Mouse (Mus musculus): ENCODE measurements around the gene Agpat1. TPM values are rescaled to one million over a fixed set of nuclear protein-coding genes. Genes with fewer than 3 reads are reported as not detected.

Agpat1 gene
- polyA plus RNA-seq, 1 experiment from 2014 or later, result 45.7 TPM

GRCm38 (mm10) chr17:34567311-34567710, 36.8 kb upstream of the Agpat1 start:
- WGBS, result 63% methylated on average over 9 of the region's 9 CpGs
- no peak overlapping the region for H3K4me2 ChIP-seq
- peaks cover 4% of the 10 kb centered on the region; the same call in 1 of the 2 replicates for H3K27me3 ChIP-seq
- no peaks in the 10 kb centered on the region for H3K9me3 ChIP-seq (replicated peaks)
- ATAC-seq (replicated peaks; ENCODE audit: insufficient number of reproducible peaks, insufficient read depth, low FRiP score, low read depth), result no peak
- H3K27ac ChIP-seq, result no peak overlapping the region
- H3K36me3 ChIP-seq, result no peaks in the 10 kb centered on the region
- no peak overlapping the region for H3K4me3 ChIP-seq
- no peak overlapping the region for H3K9ac ChIP-seq
- H3K4me1 ChIP-seq (replicated peaks), result peaks cover 13% of the 10 kb centered on the region

DNA sequence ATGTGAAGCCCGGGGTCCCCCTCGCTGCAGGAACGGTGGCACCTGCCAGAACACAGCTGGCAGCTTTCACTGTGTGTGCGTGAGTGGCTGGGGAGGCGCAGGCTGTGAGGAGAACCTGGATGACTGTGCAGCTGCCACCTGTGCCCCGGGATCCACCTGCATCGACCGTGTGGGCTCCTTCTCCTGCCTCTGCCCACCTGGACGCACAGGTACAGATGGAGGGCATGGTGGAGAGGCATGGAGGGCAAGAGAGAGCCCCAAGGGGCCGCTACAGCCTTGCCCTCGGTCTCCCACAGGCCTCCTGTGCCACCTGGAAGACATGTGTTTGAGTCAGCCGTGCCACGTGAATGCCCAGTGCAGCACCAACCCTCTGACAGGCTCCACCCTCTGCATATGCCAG, 35.6 kb upstream of the Agpat1 start:
- no peak for ATAC-seq (replicated peaks; ENCODE audit: insufficient number of reproducible peaks, insufficient read depth, low FRiP score, low read depth)
- H3K27ac ChIP-seq, result no peak overlapping the region
- no peak overlapping the region for H3K4me3 ChIP-seq
- no peaks in the 10 kb centered on the region for H3K36me3 ChIP-seq
- peaks cover 4% of the 10 kb centered on the region; the same call in 1 of the 2 replicates for H3K27me3 ChIP-seq
- WGBS, result 75% methylated on average over 13 of the region's 13 CpGs
- no peaks in the 10 kb centered on the region for H3K9me3 ChIP-seq (replicated peaks)
- no peak overlapping the region for H3K9ac ChIP-seq
- peaks cover 13% of the 10 kb centered on the region for H3K4me1 ChIP-seq (replicated peaks)
- no peak overlapping the region for H3K4me2 ChIP-seq

GRCm38 (mm10) chr17:34569919-34570318, 34.1 kb upstream of the Agpat1 start:
- 73% methylated on average over 4 of the region's 4 CpGs for WGBS
- ATAC-seq (replicated peaks; ENCODE audit: insufficient number of reproducible peaks, insufficient read depth, low FRiP score, low read depth), result no peak
- no peak overlapping the region for H3K4me2 ChIP-seq
- H3K4me3 ChIP-seq, result no peak overlapping the region
- H3K27me3 ChIP-seq, result peaks cover 4% of the 10 kb centered on the region; the same call in 1 of the 2 replicates
- no peaks in the 10 kb centered on the region for H3K9me3 ChIP-seq (replicated peaks)
- H3K9ac ChIP-seq, result no peak overlapping the region
- 0 out of 2 replicates have a peak, but pooled peaks cover 2% of the 10 kb centered on the region for H3K4me1 ChIP-seq (replicated peaks)
- H3K27ac ChIP-seq, result no peak overlapping the region
- no peaks in the 10 kb centered on the region for H3K36me3 ChIP-seq

- H3K4me1 ChIP-seq (replicated peaks), result no peaks in the 10 kb centered on the region
- no peak overlapping the region for H3K4me2 ChIP-seq
- H3K36me3 ChIP-seq, result no peaks in the 10 kb centered on the region
- H3K9ac ChIP-seq, result no peak overlapping the region
- no peak overlapping the region for H3K27ac ChIP-seq
- 23% methylated on average over 5 of the region's 5 CpGs for WGBS
- ATAC-seq (replicated peaks; ENCODE audit: insufficient number of reproducible peaks, insufficient read depth, low FRiP score, low read depth), result no peak
- H3K27me3 ChIP-seq, result peaks cover 4% of the 10 kb centered on the region; the same call in 1 of the 2 replicates
- no peaks in the 10 kb centered on the region for H3K9me3 ChIP-seq (replicated peaks)
- H3K4me3 ChIP-seq, result no peak overlapping the region
Observed at GRCm38 (mm10) chr17:34571875-34572274, 32.2 kb upstream of the Agpat1 start.

- ATAC-seq (replicated peaks; ENCODE audit: insufficient number of reproducible peaks, insufficient read depth, low FRiP score, low read depth), result no peak
- Histone ChIP-seq H3K9ac (no peak overlapping the region), H3K4me2 (no peak overlapping the region), H3K4me1 (replicated peaks) (no peaks in the 10 kb centered on the region), H3K36me3 (no peaks in the 10 kb centered on the region), H3K27ac (no peak overlapping the region), H3K27me3 (peaks cover 2% of the 10 kb centered on the region; the same call in 1 of the 2 replicates), H3K4me3 (no peak overlapping the region), H3K9me3 (replicated peaks) (no peaks in the 10 kb centered on the region)
- WGBS, result 20% methylated on average over 15 of the region's 15 CpGs
Observed at GRCm38 (mm10) chr17:34572361-34572760, 31.7 kb upstream of the Agpat1 start.

DNA sequence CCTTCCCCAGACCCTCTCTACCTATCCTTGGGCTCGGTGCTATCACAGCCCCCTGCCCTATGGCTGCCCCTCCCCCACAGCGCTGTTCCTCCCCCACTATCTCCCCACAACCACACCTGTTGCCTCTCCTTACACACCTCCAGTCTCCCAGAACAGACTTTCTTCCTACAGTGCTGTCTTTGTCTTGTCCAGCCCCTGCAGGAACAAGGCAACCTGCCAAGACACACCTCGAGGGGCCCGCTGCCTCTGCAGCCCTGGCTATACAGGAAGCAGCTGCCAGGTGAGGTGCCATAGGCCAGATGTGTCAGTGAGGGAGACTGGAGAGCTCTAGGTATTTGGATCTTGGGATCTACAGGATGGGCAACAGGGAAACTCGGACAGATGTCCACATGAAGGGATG, 27.5 kb upstream of the Agpat1 start:
- H3K9me3 ChIP-seq (replicated peaks), result no peaks in the 10 kb centered on the region
- H3K36me3 ChIP-seq, result no peaks in the 10 kb centered on the region
- no peaks in the 10 kb centered on the region for H3K27me3 ChIP-seq
- H3K9ac ChIP-seq, result no peak overlapping the region
- WGBS, result 58% methylated on average over 5 of the region's 5 CpGs
- H3K4me1 ChIP-seq (replicated peaks), result no peaks in the 10 kb centered on the region
- no peak overlapping the region for H3K4me3 ChIP-seq
- no peak overlapping the region for H3K4me2 ChIP-seq
- ATAC-seq (replicated peaks; ENCODE audit: insufficient number of reproducible peaks, insufficient read depth, low FRiP score, low read depth), result no peak
- H3K27ac ChIP-seq, result no peak overlapping the region

DNA sequence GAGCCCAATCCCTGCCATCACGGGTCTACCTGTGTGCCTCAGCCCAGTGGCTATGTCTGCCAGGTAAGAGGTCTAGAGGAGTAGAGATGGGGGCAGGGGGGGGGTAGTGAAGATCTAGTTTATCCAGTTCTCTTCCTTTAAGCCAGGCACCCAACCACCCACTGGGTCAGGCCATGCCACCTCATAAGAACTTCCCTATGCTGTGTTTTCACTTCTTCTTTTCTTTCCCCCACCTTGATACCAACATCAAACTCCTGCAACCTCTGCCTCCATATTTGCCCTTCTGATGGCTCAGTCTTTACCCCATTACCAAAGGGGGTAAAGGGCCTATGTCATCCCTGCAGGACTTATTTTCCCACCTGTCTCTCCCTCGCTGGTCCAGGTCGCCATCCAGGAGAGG, 26.0 kb upstream of the Agpat1 start:
- no peaks in the 10 kb centered on the region for H3K9me3 ChIP-seq (replicated peaks)
- 91% methylated on average over 3 of the region's 3 CpGs for WGBS

DNA sequence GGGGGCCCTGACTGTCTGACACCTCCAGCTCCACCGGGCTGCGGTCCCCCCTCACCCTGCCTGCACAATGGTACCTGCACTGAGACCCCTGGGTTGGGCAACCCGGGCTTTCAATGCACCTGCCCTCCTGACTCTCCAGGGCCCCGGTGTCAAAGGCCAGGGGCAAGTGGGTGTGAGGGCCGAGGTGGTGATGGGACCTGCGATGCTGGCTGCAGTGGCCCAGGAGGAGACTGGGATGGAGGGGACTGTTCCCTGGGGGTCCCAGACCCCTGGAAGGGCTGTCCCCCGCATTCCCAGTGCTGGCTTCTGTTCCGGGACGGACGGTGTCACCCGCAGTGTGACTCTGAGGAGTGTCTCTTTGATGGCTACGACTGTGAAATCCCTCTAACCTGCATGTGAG, 21.5 kb upstream of the Agpat1 start:
- 76% methylated on average over 12 of the region's 12 CpGs for WGBS
- no peaks in the 10 kb centered on the region for H3K9me3 ChIP-seq (replicated peaks)
- no peak overlapping the region for H3K4me3 ChIP-seq
- H3K27ac ChIP-seq, result no peak overlapping the region
- no peaks in the 10 kb centered on the region for H3K36me3 ChIP-seq
- no peak overlapping the region for H3K4me2 ChIP-seq
- ATAC-seq (replicated peaks; ENCODE audit: insufficient number of reproducible peaks, insufficient read depth, low FRiP score, low read depth), result no peak
- peaks cover 13% of the 10 kb centered on the region for H3K4me1 ChIP-seq (replicated peaks)
- H3K27me3 ChIP-seq, result peaks cover 3% of the 10 kb centered on the region; the same call in 1 of the 2 replicates
- no peak overlapping the region for H3K9ac ChIP-seq

More for the DNA sequence above, 26.0 kb upstream of the Agpat1 start:
- Histone ChIP-seq H3K4me2 (no peak overlapping the region), H3K36me3 (no peaks in the 10 kb centered on the region), H3K27ac (no peak overlapping the region), H3K27me3 (no peaks in the 10 kb centered on the region), H3K4me1 (replicated peaks) (no peaks in the 10 kb centered on the region), H3K9ac (no peak overlapping the region), H3K4me3 (no peak overlapping the region)
- ATAC-seq (replicated peaks; ENCODE audit: insufficient number of reproducible peaks, insufficient read depth, low FRiP score, low read depth), result no peak

DNA sequence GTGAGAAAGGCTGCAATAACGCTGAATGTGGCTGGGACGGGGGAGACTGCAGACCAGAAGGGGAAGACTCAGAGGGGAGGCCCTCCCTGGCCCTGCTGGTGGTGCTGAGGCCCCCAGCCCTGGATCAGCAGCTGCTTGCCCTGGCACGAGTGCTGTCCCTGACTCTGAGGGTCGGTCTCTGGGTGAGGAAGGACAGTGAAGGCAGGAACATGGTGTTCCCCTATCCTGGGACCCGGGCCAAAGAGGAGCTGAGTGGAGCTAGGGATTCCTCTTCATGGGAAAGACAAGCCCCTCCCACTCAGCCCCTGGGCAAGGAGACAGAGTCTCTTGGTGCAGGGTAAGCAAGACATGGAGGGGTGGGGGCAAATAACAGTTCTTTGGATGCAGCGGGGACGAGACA, 20.7 kb upstream of the Agpat1 start:
- Histone ChIP-seq H3K27me3 (peaks cover 3% of the 10 kb centered on the region; the same call in 1 of the 2 replicates), H3K9ac (no peak overlapping the region), H3K36me3 (no peaks in the 10 kb centered on the region), H3K27ac (no peak overlapping the region), H3K4me1 (replicated peaks) (peaks cover 19% of the 10 kb centered on the region), H3K4me2 (no peak overlapping the region), H3K9me3 (replicated peaks) (no peaks in the 10 kb centered on the region), H3K4me3 (no peak overlapping the region)
- ATAC-seq (replicated peaks; ENCODE audit: insufficient number of reproducible peaks, insufficient read depth, low FRiP score, low read depth), result no peak
- WGBS, result 66% methylated on average over 7 of the region's 7 CpGs

DNA sequence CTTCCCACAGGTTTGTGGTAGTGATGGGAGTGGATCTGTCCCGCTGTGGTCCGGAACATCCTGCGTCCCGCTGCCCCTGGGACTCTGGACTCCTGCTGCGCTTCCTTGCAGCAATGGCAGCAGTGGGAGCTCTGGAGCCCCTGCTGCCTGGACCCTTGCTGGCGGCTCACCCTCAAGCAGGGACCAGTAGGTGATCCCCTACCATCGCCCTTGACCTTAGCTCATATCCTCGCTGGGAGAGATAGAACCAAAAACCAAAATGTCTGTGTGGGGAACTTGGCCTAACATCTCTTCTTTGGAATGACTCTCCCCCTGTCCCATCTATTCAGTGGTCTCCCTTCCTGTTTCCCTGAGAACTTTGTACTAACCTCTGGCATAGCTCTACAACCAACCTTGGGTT, 20.2 kb upstream of the Agpat1 start:
- Histone ChIP-seq H3K4me1 (replicated peaks) (peaks cover 23% of the 10 kb centered on the region), H3K9ac (no peak overlapping the region), H3K27me3 (peaks cover 3% of the 10 kb centered on the region; the same call in 1 of the 2 replicates), H3K27ac (no peak overlapping the region), H3K9me3 (replicated peaks) (no peaks in the 10 kb centered on the region), H3K36me3 (no peaks in the 10 kb centered on the region), H3K4me2 (no peak overlapping the region), H3K4me3 (no peak overlapping the region)
- WGBS, result 88% methylated on average over 8 of the region's 8 CpGs
- ATAC-seq (replicated peaks; ENCODE audit: insufficient number of reproducible peaks, insufficient read depth, low FRiP score, low read depth), result no peak

- 89% methylated on average over 8 of the region's 8 CpGs for WGBS
- ATAC-seq (replicated peaks; ENCODE audit: insufficient number of reproducible peaks, insufficient read depth, low FRiP score, low read depth), result no peak
- peaks cover 35% of the 10 kb centered on the region for H3K4me1 ChIP-seq (replicated peaks)
- no peak overlapping the region for H3K4me3 ChIP-seq
- H3K4me2 ChIP-seq, result no peak overlapping the region
- no peaks in the 10 kb centered on the region for H3K9me3 ChIP-seq (replicated peaks)
- H3K27ac ChIP-seq, result no peak overlapping the region
- peaks cover 3% of the 10 kb centered on the region; the same call in 1 of the 2 replicates for H3K27me3 ChIP-seq
- no peaks in the 10 kb centered on the region for H3K36me3 ChIP-seq
- no peak overlapping the region for H3K9ac ChIP-seq
Observed at GRCm38 (mm10) chr17:34585121-34585520, 18.9 kb upstream of the Agpat1 start.

All from heart, embryonic 15.5 days (tissue).